Mouse (Mus musculus) spleen, adult 18-20 months (tissue): ENCODE measurements around the gene Lmo7.

Experiments
- DNase-seq, 2 experiments: peaks; one replicate each; pipeline ENCODE4 v3.0.0; 2022; ENCODE audit warnings: mixed read lengths in 2 of 2

Lmo7 gene

DNA sequence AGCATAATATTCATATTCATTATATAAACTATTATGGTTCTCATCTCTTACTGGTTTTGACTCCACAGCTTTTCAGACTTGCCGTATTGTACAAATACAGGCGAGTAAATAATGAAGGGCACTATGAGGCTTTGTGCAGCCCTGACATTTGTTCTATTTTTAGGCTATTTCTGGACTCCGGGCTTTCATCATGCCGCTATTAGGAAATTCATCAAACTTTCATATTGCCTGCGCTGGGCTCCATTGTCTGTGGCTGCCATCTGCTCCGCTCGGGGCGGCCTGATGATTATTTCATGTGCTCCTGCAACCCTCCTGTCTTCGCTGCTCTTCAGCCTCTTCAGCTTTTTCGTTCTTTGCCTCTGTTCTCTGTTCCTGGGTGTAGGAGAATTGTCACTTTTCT lies 50.3 kb downstream of the Lmo7 start:
- no peak for DNase-seq

DNA sequence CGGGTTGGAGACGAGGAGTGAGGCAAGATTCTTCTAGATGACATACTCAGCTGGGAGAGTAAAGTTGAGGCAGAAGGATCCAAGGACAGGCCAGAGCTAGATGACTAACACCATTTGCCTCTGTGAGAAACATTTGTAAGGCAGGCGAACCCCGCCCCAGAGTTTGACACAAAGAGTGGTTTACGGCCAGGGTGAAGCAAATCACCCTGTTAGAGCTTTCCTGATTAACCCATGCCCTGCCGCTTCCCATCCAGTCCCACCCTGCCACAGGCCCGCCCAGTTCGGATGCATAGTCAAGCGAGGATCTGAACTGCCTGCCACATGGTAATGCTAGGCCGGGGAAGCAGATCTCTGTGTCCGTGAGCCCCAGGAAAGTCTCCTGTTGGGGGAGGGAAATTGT lies 51.5 kb downstream of the Lmo7 start:
- DNase-seq = no peak

DNA sequence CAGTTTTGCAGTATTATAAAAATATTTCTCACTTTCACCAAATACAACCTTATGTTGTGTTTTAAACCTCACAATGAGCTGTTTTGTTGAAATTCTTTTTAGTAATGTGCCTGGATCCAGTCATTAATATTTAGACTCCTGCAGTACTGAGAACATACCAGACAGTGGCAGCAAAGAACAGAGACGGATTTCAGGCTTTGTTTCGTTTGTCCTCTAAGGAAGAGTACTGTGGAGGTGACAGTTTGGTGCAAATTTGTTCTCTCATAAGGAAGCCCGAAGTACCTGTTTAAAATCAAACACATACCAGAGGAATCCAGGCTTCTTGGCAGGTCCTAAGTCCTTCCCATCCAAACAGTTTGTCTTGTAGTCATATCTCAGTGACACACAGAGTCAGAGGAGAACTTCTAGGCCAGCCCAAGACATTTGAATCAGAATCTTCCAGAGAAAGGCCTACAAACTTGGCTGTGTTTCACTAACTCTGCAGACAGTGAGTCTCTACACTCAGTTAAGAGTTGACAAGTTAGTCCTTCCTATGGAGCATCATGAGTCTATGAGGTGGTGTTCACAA lies 52.3 kb downstream of the Lmo7 start:
- no peak for DNase-seq

DNA sequence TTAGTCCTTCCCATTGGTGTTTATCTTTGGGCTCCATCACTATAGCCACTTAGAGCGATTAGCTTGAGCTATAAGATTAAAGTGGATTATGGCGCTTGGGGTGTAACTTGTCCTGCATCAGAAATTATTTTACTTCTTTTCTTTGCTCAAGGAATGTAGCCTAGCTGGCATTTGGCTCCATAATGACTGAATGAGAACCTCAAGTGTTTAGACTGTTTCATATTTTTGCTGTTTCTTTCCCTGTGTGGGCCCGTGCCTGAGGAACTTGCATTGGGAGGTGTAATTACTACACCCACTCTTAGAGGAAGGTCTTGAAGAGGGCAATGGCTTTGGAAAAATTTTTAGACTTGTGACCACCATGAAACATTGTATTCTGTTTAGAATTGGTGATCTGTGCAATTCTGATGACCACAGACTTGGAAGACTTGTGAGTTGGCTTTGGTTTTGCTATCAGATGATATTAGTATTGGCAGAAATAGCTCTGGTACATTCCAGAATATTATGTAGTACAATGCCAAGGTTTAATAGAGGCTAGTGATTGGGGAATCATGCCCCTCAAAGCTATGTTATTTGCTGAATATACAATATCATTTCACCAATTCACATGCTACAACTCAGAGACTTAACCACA lies 54.7 kb downstream of the Lmo7 start:
- DNase-seq = no peak

DNA sequence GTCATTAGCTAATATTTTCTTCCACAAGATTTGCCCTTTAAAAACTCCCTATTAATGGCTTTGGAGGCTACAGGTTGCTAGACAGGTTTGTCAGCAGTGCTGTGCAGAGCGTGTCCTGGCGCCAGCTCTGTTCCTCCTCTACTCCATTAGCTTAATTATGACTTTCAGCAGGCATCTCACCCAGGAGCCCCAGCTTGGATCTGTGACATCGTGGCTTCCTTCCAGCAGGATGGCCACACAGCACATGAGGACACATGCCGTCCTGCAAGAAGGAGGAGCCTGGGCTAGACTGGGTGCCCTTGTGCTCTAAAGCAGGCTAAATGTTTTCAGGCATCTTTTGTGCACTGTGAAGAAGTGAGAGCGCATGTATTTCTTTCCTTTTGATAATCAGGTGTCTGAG lies 58.1 kb downstream of the Lmo7 start:
- DNase-seq = no peak

DNA sequence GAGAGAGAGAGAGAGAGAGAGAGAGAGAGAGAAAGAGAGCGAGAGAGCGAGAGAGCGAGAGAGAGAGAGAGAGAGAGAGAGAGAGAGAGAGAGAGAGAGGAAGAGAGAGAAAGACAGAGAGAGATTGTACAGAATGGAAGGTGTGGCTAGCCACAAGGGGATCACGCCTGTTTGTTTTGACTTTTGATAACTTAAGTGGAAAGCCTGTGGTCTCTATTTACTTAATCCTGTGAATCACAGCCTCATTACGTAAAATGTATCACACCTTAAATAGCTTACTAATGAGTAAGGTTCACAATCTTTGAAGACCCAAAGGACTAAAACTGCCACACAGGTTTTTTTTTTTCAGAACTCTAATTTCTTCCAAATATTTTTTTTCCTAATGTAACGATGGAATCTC lies 58.7 kb downstream of the Lmo7 start:
- no peak for DNase-seq

DNA sequence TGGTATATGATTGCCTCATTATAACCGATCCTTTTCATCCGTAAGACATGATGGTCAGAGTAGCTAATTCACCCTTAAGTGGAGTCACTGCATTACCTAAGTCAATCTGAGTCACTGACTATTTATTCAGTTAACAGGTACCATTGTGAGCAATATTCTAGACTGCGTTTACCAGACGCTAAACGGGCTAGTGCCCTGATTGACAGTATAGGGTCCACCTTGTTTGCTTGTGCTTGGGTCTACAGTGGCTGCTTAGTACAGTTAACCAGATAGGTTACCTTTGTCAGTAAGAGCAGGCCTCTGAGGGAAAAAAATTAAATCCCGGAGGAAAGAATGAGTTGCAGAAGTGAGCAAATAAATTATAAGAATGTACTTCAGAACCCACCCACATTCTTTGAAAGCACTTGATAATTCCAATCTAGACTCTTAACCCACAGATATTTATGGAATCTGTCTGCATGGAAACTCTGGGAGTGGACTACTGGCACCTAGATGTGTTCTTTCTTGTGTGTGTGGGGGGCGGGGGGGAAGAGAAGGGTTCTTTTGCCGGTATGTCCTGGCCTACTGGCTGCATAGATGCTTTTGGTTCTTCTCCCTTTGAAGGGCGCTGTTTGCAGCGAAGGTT lies 64.9 kb downstream of the Lmo7 start:
- DNase-seq = no peak

DNA sequence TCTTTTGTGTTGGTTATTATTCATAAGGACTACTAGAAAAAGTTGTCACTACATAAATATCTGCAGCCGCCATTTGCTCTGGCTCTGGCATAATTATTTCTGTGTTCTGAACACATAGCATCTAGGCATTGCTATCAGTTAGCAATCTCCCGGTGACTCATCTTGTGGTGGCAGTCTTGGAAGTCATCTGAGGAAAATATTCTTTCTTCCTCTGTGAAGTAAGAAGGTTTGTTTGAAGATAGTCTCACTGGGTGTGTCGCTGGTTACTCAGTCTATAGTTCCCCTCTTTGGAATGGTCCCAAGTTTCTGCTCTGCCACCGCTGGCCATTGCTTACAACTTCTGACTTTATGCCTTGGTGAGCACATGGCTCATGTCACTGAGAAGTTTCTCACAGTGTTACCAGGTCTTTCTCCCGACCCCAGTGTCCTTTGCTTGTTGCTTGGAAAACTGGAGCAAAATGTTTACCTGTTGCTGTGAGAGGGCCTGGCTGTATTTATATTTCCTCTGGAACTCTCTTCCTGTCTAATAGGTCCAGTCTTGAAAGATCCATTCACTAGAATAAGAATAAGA lies 68.3 kb downstream of the Lmo7 start:
- DNase-seq = no peak

DNA sequence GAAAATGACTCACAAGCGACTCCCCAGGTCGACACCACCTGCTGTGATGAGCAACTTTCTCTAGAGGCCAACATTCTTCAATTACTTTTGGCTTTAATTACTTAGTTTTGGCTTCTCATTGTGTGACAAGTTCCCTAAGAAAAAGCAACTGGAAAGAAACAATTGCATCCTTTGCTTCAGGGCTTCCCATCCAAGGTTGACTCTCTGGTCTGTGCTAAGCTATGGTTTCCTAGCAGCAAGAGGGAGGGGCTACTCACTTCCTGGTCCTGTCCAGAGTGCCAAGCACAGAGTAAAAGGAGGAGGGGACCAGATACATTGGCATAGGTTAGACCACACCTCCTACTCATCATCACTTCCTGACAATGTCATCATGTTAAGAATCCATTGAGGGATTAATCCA lies 69.0 kb downstream of the Lmo7 start:
- no peak for DNase-seq

DNA sequence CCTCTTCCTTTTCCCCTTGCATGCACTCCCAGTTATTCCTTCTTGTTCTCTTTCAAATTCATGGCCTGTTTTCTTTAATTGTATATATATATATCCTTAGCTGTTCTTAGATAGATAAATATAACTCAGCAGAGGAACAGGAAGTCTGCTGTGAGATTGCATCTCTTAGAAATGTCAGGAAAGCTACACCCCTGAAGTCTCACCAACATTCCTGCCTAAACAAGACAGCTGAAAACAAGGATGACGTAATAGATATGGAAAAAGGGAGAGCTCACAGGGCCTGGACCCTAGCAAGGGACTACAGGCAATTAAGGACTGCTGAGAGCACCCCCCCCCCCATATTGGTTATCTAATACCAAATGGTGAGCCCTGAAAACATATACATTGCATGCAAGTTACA lies 71.9 kb downstream of the Lmo7 start:
- no peak for DNase-seq

DNA sequence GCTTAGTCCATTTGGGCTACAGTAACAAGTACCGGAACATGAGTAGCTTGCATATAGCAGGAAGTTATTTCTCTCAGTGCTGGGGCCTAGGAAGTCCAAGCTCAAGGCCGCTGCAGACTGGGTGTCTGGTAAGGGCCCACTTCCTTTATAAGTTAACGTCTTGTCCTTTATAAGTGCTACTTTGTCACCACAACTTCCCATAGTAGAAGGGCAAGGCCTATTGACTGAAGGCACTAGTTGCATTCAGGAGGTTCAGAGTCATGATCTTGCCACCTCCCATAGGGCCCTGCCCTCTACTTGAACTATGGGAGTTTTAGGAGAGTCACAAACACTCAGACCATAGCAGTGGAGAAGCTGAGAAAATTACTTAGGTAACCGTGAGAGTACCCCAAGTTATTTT lies 74.4 kb downstream of the Lmo7 start:
- no peak for DNase-seq

DNA sequence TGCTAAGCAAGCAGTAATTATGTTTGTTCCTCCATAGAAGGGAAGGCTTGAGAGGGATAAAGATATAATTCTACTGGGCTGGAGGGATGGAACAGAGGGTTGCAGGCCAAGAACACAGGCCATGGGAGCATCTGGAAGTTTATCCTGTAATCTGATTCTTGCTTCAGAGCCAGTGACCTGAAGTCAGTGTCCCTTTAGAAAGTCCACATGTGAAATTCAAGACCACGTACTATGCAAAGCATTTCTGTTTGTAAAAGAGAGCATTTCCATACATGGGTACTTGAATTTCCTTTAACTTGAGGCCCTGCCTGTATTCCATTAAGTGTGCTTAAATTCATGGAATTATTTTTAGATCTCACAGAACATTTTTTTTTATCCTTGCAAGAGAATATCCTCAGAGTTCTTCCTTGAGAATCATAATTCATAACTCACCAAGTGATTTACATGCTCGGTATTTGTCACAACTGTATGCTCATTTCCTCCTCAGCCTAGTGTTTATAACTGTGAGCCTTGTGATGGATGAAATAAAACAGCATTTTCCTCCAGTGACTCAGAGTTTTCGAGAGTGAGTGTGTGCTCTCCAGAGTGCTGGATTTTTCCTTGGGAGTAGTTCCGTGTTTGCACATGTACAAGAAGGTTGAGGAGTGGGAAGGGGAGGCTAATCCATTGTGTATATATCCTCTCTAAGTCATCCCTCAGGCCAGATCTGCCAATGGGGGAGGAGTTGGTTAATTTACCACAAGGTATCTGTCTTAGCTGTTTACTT lies 75.0 kb downstream of the Lmo7 start:
- DNase-seq = no peak

DNA sequence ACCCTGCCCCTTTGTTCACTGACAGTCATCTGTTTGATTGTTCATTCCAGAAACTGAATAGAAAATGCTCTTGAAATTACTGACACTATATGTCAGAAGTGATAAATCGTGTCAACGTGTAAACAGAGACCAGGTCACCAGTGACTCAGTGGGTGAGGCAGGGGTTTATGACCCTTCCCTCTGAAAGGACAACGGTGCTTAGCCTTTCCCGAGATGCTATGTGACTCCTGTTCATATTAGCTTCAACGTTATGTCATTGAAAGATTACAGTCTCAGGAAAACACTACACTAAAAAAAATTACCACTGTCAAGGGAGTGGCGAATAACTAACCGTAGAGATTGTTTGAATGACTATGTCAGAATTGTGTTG lies 75.6 kb downstream of the Lmo7 start:
- DNase-seq = no peak

DNA sequence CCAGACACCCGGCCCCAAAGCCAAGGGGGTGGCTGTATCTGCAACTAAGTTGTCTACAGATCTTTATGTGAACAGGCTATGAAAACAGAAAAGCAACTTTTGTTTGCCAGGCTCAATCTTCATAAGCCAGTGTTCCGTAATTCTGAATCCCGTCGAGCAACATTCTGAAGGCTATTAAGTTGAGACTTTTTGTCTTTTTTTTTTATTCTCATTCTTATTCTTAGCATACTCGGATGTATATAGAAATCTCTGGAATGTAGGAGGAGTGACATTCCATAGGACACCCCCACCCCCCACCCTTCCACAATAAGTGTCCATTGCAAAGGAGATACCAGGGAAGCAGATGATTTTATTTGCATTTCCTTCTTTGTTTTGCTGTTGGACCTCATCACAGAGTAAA lies 76.3 kb downstream of the Lmo7 start:
- DNase-seq = no peak

DNA sequence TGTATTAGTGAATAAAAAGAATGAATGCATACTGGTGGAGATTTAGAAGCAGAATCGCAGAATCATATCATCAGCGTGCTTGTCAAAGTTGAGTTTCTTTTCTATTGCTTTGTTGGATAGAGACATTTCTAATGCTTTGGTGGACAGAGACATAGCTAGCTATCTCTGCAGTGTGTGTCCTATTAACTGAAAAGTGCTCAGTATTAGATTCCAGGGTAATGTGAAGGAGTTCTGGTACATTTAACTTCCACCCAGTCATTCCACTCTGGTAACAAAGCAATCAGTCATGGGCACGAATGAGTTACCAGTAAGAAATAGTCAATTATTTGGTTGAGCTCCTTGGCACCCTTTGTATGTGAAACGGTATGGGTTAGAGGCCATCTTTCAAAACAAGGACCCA lies 76.8 kb downstream of the Lmo7 start:
- DNase-seq = no peak

DNA sequence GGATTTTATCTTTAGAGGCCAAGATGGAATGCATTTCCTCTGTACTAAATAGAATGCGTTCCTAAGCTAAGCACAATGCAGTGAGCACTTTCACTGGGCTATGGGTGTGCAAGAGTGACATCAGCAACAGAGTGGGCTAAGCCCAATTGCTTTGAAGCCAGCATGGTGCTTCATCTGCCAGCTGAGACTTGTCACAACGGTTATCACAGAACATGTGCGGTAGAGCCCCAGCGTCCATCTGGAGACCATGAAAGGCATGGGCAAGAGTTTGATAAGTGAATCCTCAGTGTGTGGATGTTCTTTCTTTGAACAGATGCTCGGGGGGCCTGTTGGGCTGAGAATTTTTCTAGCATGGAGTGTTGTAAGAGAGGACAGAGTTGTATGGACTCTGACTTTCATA lies 86.7 kb downstream of the Lmo7 start:
- no peak for DNase-seq

DNA sequence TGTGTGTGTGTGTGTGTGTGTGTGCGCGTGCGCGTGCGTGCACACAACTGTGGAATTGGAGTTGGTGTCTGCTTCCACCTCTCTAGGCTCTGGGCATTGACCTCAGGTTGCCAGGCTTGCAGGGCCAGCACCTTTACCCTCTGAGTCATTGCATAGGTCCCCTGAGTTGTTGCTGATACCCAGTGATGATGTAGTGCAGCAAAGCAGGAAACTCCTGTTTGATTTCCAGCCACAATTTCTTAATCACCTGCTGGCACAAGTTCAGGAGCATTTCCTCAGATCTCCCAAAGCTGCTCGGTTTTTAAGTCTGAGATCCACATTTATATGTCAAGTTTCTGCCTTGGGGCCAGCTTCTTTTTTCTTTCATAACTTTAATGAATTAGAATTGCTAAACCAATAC lies 92.6 kb downstream of the Lmo7 start:
- DNase-seq = no peak

DNA sequence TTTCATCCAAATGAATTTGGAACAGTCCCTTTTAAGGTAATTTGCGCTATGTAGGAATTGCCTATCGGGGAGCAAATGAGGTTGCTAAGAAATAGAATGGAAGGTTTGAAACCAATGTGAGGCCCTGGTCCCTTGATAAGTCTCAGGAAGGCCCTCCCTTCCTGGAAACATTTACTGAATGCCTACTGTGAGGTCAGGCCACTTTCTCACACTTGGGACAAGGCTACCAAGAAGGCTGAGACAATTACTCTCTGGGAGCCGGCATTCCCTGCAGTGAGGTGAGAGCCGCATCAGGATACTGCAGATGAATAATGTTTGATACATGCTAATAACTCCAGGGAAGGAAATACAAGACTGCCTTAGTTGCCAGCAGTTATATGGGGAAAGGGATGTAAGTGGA lies 93.1 kb downstream of the Lmo7 start:
- no peak for DNase-seq

DNA sequence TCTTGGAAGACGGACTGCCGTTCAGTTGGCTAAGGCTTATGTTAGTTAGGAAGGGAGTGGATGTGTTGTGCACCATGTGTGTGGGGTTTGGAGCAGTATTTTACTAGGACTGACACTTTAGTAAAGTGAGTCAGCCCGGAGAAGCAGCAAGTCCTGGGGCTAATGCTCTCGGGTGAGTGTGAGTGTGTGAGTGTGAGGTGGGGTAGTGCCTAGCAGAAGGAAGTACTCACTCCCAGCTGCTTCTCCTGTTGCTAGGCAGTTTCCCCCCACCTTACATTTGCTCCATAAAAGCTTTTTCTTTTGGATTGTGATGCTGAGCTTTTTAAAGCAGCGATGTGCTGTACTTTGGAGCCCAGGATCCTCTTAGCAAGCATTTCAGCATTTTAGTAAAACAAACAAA lies 99.9 kb downstream of the Lmo7 start:
- no peak for DNase-seq

DNA sequence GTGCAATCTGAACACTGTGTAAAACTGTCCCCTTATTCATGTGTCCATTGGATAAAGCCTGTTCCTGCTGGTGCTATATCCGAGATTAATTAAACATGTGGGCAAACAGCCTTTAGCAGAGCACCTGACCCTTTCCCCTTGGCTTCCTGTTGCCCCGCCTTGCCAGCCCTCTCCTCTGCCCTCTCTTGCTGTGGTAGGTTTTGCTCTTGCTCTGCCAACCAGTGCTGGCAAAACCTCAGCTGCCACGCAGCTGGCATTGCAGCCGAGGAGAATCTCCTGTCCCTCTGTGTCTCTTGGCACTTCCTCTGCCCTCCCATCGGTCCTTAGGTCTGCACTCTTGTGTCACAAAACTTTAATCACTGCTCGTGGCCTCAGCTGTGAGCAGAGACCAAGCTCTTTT lies 100.4 kb downstream of the Lmo7 start:
- no peak for DNase-seq

DNA sequence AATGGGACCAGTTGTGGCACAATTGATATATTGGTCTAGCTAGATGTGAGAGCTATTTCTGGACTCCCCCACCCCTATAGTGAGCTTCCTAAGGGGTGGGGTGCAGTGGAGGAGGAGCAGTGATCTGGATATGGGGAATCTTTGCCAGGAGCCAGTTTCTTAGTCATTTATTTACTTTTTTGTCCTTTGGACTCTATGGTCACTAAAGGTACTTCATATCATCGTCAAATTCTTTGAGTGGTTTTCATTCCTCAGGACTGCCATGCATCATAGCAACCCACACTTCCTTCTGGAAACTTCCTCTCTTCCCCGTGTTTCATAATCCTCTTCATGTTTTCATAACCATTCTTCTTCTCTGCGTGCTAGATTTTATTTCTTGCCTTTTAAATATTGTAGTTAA lies 104.4 kb downstream of the Lmo7 start:
- DNase-seq = no peak

DNA sequence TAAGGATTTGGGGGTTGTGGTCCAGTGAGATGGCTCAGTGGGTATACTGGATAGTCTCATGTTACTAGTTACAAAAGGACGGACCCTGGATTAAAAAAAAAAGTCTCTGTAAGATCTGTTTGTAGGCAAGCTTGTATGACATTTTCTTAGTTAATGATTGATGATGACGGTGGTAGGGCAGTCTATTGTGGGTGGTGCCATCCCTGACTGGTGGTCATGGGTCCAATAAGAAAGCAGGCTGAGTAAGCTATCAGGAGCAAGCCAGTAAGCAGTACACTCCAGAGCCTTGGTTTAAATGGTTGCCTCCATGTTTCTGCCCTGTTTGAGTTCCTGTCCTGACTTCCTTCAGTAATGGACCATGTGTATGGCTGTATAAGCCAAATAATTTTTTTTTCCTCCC lies 106.6 kb downstream of the Lmo7 start:
- DNase-seq = no peak

DNA sequence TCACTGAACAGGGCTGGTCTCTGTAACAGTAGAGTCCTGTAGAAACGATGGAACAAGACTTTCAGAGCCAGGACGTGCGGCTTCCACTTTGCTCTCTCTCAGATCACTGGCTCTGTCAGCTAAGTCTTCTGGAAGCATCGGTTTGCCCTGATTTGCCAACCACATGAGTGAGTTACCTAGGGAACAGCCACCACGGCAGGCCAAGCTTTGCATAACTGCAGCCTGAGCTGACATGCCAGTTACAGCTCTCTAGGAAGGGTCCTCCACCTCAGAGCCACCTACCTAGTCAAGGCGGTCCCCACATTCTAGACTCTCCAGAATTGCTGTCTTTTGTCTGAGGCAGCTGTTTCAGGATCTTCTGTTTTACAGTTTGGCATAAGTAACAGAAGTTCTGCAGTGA lies 107.4 kb downstream of the Lmo7 start:
- DNase-seq = no peak
